Mouse (Mus musculus) hindbrain, embryonic 15.5 days (tissue): ENCODE data around the gene Adam33. TPM values are rescaled to one million over a fixed set of nuclear protein-coding genes. Genes with fewer than 3 reads are reported as not detected.

Source experiments
- ATAC-seq: fragments of 200-750 bp; cut with Nextera tagmentation; 2 replicates; pipeline ENCODE4 v1.8.0; 2017; ENCODE audit warnings: low read depth, moderate number of reproducible peaks, moderate TSS enrichment; ENCODE audit not compliant: low FRiP score
- H3K27ac ChIP-seq: fragments of 300-500 bp; sonication (generic); replicated peaks from 2 replicates; pipeline ENCODE4 v1.5.1; 2015; ENCODE audit warnings: mild to moderate bottlenecking, inconsistent platforms
- H3K27me3 ChIP-seq: fragments of 300-500 bp; sonication (generic); 2 replicates; pipeline ENCODE4 v1.6.1; 2015; ENCODE audit warnings: control low read depth, inconsistent platforms
- H3K36me3 ChIP-seq: fragments of 300-500 bp; sonication (generic); 2 replicates; pipeline ENCODE4 v1.6.1; 2015; ENCODE audit warnings: control low read depth, inconsistent platforms
- H3K4me1 ChIP-seq: fragments of 300-500 bp; sonication (generic); replicated peaks from 2 replicates; pipeline ENCODE4 v1.6.1; 2015; ENCODE audit warnings: control low read depth, inconsistent platforms
- H3K4me2 ChIP-seq: fragments of 300-500 bp; sonication (generic); 2 replicates; pipeline ENCODE4 v1.6.1; 2015; ENCODE audit warnings: moderate library complexity, mild to moderate bottlenecking, inconsistent platforms
- H3K4me3 ChIP-seq: fragments of 300-500 bp; sonication (generic); 2 replicates; pipeline ENCODE4 v1.5.1; 2015; ENCODE audit warnings: mild to moderate bottlenecking, inconsistent platforms
- H3K9ac ChIP-seq: fragments of 300-500 bp; sonication (generic); 2 replicates; pipeline ENCODE4 v1.6.1; 2015; ENCODE audit warnings: inconsistent platforms
- H3K9me3 ChIP-seq: fragments of 300-500 bp; sonication (generic); 2 replicates; pipeline ENCODE4 v1.6.1; 2016; ENCODE audit warnings: control low read depth, inconsistent platforms
- WGBS: fragments of 180-500 bp; shearing (Covaris S2); methylation state at CpG from one replicate; pipeline ENCODE4 v1.1.7; 2015; 5-methylcytosine and 5-hydroxymethylcytosine counted together
- polyA plus RNA-seq: library from polyadenylated mRNA; unstranded; fragments of >200 nt; fragmentation: Nextera tagmentation; extraction: Ambion mirVana; gene quantifications from 2 replicates; pipeline ENCODE4 v1.2.1, GENCODE M21; 2015

Adam33 gene
- polyA plus RNA-seq, 1 experiment from 2014 or later = 1.0 TPM

GRCm38 (mm10) chr2:131055631-131056030 lies 8.0 kb downstream of the Adam33 start:
- Histone ChIP-seq H3K9me3 (no peaks in the 10 kb centered on the region), H3K36me3 (no peaks in the 10 kb centered on the region), H3K4me2 (peak overlapping the region; percentile 62), H3K9ac (no peak overlapping the region), H3K27ac (no peak overlapping the region), H3K4me3 (0 out of 2 replicates have a peak overlapping the region, but pooled peaks have one; percentile 6), H3K27me3 (peaks cover 48% of the 10 kb centered on the region), H3K4me1 (peaks cover 31% of the 10 kb centered on the region)
- WGBS = 5% methylated on average over 10 of the region's 10 CpGs
- no peak for ATAC-seq

GRCm38 (mm10) chr2:131054646-131055264 lies 8.9 kb downstream of the Adam33 start:
- Histone ChIP-seq H3K4me3 (peak overlapping the region; percentile 34), H3K4me2 (peak overlapping the region; percentile 62), H3K9me3 (no peaks in the 10 kb centered on the region), H3K4me1 (peaks cover 31% of the 10 kb centered on the region), H3K27ac (no peak overlapping the region), H3K27me3 (peaks cover 48% of the 10 kb centered on the region), H3K9ac (peak overlapping the region; percentile 29; the same call in 1 of the 2 replicates), H3K36me3 (no peaks in the 10 kb centered on the region)
- 4% methylated on average over 21 of the region's 21 CpGs for WGBS
- ATAC-seq = no peak

- H3K27ac ChIP-seq = no peak overlapping the region
- no peaks in the 10 kb centered on the region for H3K36me3 ChIP-seq
- no peaks in the 10 kb centered on the region for H3K9me3 ChIP-seq
- peak overlapping the region; percentile 29; the same call in 1 of the 2 replicates for H3K9ac ChIP-seq
- peak overlapping the region; percentile 34 for H3K4me3 ChIP-seq
- H3K27me3 ChIP-seq = peaks cover 48% of the 10 kb centered on the region
- 2% methylated on average over 45 of the region's 45 CpGs for WGBS
- no peak for ATAC-seq
- H3K4me1 ChIP-seq = peaks cover 29% of the 10 kb centered on the region
- H3K4me2 ChIP-seq = peak overlapping the region; percentile 62
Observed at GRCm38 (mm10) chr2:131053851-131054645, 9.6 kb downstream of the Adam33 start.

GRCm38 (mm10) chr2:131052862-131053418 lies 10.7 kb downstream of the Adam33 start:
- no peaks in the 10 kb centered on the region for H3K9me3 ChIP-seq
- no peak overlapping the region for H3K27ac ChIP-seq
- ATAC-seq = no peak
- H3K4me2 ChIP-seq = no peak overlapping the region
- WGBS = 68% methylated on average over 6 of the region's 6 CpGs
- peaks cover 48% of the 10 kb centered on the region for H3K27me3 ChIP-seq
- H3K4me1 ChIP-seq = peaks cover 29% of the 10 kb centered on the region
- no peak overlapping the region for H3K4me3 ChIP-seq
- no peak overlapping the region for H3K9ac ChIP-seq
- no peaks in the 10 kb centered on the region for H3K36me3 ChIP-seq

GRCm38 (mm10) chr2:131052043-131052442 lies 11.6 kb downstream of the Adam33 start:
- H3K4me1 ChIP-seq = peaks cover 29% of the 10 kb centered on the region
- no peak overlapping the region for H3K27ac ChIP-seq
- no peaks in the 10 kb centered on the region for H3K9me3 ChIP-seq
- H3K4me2 ChIP-seq = no peak overlapping the region
- ATAC-seq = no peak
- WGBS = 74% methylated on average over 5 of the region's 5 CpGs
- no peaks in the 10 kb centered on the region for H3K36me3 ChIP-seq
- peaks cover 48% of the 10 kb centered on the region for H3K27me3 ChIP-seq
- H3K4me3 ChIP-seq = no peak overlapping the region
- H3K9ac ChIP-seq = no peak overlapping the region

- no peak for ATAC-seq
- Histone ChIP-seq H3K4me3 (no peak overlapping the region), H3K9ac (no peak overlapping the region), H3K4me1 (peaks cover 7% of the 10 kb centered on the region), H3K9me3 (no peaks in the 10 kb centered on the region), H3K4me2 (no peak overlapping the region), H3K27me3 (0 out of 2 replicates have a peak, but pooled peaks cover 11% of the 10 kb centered on the region), H3K27ac (no peak overlapping the region), H3K36me3 (no peaks in the 10 kb centered on the region)
- WGBS = 95% methylated on average over 2 of the region's 2 CpGs
Observed at GRCm38 (mm10) chr2:131046025-131046424, 17.6 kb downstream of the Adam33 start.

- H3K4me3 ChIP-seq = no peak overlapping the region
- no peak for ATAC-seq
- peaks cover 16% of the 10 kb centered on the region for H3K4me1 ChIP-seq
- 0 out of 2 replicates have a peak, but pooled peaks cover 11% of the 10 kb centered on the region for H3K27me3 ChIP-seq
- no peak overlapping the region for H3K4me2 ChIP-seq
- no peaks in the 10 kb centered on the region for H3K36me3 ChIP-seq
- H3K27ac ChIP-seq = no peak overlapping the region
- WGBS = 77% methylated on average over 9 of the region's 9 CpGs
- no peaks in the 10 kb centered on the region for H3K9me3 ChIP-seq
- H3K9ac ChIP-seq = no peak overlapping the region
Observed at GRCm38 (mm10) chr2:131044989-131045720, 18.5 kb downstream of the Adam33 start.

GRCm38 (mm10) chr2:131044354-131044852 lies 19.2 kb downstream of the Adam33 start:
- ATAC-seq = no peak
- H3K27me3 ChIP-seq = 0 out of 2 replicates have a peak, but pooled peaks cover 11% of the 10 kb centered on the region
- H3K4me3 ChIP-seq = no peak overlapping the region

GRCm38 (mm10) chr2:131042988-131043387 lies 20.6 kb downstream of the Adam33 start, which contains the start of gene Gfra4:
Gene Gfra4 (minus strand): TSS chr2:131043088.
- Histone ChIP-seq H3K9ac (peak within 1 kb of the TSS; percentile 63), H3K27ac (no peak within 1 kb of the TSS), H3K36me3 (no peaks in the 10 kb centered on the region), H3K4me3 (peak within 1 kb of the TSS; percentile 52), H3K9me3 (no peaks in the 10 kb centered on the region), H3K4me2 (peak within 1 kb of the TSS; percentile 74), H3K4me1 (peaks cover 19% of the 10 kb centered on the region), H3K27me3 (0 out of 2 replicates have a peak, but pooled peaks cover 11% of the 10 kb centered on the region)
- ATAC-seq = no peak
- WGBS = 75% methylated on average over 2 of the region's 2 CpGs

More at GRCm38 (mm10) chr2:131044354-131044852, 19.2 kb downstream of the Adam33 start:
- 11% methylated on average over 7 of the region's 7 CpGs for WGBS
- Histone ChIP-seq H3K36me3 (no peaks in the 10 kb centered on the region), H3K9ac (no peak overlapping the region), H3K4me1 (peaks cover 19% of the 10 kb centered on the region), H3K9me3 (no peaks in the 10 kb centered on the region), H3K27ac (no peak overlapping the region), H3K4me2 (peak overlapping the region; percentile 4; the same call in 1 of the 2 replicates)

- peak; percentile 89 for ATAC-seq
- H3K27ac ChIP-seq = peak overlapping the region; percentile 75
- peaks cover 19% of the 10 kb centered on the region for H3K4me1 ChIP-seq
- H3K4me3 ChIP-seq = peak overlapping the region; percentile 52
- peak overlapping the region; percentile 74 for H3K4me2 ChIP-seq
- no peaks in the 10 kb centered on the region for H3K9me3 ChIP-seq
- 4% methylated on average over 77 of the region's 115 CpGs for WGBS
- H3K36me3 ChIP-seq = no peaks in the 10 kb centered on the region
- peak overlapping the region; percentile 63 for H3K9ac ChIP-seq
- 0 out of 2 replicates have a peak, but pooled peaks cover 11% of the 10 kb centered on the region for H3K27me3 ChIP-seq
Observed at GRCm38 (mm10) chr2:131040854-131041825, 22.5 kb downstream of the Adam33 start.
